Mouse (Mus musculus) T-helper 1 cell (primary cell): Measurements from ENCODE around the gene Ccl24.

Experiments
- in situ Hi-C: fragments of 300-600 bp; cut with MboI, MseI; formaldehyde crosslinking; loops from one replicate; pipeline ENCODE4 v1.15.1; 2025; ENCODE audit warnings: high pct_unique_total_duplicates

The Ccl24 gene

DNA sequence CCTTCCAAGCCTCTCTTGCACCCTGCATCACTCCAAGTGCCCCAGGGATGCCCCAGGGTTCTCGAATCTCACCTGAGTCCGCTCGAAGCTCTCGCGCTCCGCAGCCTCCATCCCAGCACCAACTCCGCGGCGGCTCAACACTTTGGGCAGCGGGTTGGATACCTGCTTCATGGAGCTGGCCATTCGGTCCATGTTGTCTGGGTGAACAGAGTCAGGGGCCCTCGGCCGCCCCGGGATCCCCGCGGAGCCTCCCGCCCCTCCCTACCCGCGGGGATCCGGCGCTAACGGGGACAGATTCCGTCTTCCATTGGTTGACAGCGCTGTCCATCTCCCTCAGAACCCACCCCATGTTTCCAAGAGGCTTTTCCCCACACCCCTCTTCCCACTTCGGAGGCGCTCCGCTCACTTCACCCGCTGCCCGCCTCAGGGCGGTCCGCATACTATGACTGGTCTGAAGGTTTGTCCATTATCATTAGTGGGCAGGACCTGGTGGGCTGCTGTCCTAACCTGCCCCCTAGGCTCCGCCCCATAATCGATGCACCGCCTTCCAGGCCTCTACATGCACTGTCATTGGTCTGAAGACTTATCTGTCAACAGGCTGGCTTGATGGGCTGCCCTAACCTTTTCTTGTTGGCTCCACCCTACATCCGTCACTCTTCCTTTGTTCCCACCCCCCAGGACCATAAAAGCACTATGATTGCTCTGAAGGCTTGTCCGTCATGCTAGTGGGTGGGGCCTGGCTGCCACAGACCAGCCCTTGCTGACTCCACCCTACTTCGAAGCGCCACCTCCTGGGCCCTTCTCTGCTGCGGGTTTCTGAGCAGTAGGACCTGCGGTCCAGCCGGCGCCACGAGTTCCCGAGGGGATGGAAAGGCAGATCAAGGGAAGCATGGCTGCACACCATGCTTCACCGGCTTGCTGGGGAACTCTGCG, 27.7 kb downstream of the Ccl24 start, which contains the start of gene Hip1:
Hip1 (minus strand) TSS at position 256 of the 933 bp plus-strand sequence.
- in situ Hi-C loops, result no loop called here

DNA sequence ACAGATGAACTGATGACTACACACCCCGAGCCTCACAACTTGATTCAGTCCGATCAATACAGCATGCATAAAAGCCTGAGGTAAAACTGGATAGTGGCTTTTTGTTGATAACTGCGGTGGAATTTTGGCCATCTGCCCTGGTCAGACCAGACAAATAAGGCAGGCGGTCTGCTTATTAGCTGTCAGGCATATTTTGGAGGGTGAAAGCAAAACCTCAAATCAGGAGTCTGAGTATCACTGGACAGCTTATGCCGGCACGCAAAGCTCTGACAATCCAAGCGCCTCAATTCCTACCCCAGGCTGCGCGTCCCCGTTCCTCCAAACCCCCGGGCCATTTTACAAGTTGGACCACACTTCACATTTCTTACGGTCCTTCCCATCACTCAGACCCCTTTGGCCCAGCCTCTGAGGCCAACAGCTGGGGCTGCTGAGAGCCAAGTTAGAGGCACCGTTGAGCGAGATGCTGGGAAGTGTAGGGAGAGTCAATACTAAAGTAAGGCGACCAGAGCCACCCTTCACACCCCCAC, 28.8 kb downstream of the Ccl24 start:
- in situ Hi-C loops, result no loop called here

DNA sequence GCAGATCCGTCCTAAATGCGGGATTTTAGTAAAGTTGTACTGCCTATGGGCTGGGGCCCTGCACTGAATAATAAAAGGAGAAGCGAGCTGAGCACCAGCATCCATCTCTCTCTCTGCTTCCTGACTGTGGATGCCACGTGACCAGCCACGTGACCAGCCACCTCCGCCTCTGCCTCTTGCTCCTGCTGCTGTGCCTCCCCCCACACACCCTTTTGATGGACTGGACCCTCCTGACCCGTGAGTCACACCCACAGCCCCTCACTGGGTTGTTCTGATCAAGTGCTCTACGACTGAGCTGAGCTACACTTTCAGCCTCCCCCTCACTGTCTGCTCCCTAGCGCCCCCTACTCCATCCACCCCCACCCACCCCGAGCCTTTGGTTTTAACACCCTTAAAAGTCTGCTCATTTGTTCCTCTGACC, 35.0 kb downstream of the Ccl24 start:
- in situ Hi-C loops, result no loop called here

DNA sequence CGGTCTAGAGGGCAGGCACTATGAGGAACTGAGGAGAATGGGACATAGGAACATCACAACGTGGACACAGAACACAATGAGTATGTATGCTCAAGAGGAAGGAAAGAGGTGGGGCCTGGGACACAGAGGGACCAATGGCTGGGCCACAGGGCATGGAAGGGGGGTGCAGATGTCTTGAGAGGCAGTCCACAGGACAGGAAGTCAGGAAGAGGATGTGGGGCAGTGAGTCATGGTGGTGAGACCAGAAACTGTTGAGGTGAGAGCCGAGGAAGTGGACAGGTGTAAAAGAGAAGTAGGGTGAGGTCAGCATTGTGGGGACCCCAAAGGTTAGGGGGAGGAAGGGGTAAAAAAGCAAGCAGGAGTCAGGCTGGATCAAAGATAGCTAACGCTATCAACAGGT, 35.5 kb downstream of the Ccl24 start:
- in situ Hi-C loops, result no loop called here

DNA sequence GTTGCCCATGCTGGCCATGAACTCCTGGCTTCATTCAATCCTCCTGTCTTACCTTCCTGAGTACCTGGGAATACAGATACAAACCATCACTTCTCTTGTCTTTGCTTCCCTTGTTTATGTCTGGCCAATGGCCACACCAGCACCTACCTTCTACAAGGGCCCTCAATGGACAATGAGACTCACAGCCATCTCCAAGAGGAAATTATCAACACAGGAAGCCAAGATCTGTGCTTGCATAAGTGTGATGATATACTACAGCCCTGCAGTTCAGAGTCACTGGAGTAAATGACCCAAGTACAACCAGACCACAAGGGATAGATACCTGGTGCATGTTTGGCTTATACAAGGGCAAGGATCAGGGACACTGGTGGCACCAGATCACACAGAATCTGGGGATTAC, 37.0 kb downstream of the Ccl24 start:
- in situ Hi-C loops, result no loop called here

GRCm38 (mm10) chr5:135533431-135533830, 39.4 kb downstream of the Ccl24 start:
- in situ Hi-C loops, result no loop called here

DNA sequence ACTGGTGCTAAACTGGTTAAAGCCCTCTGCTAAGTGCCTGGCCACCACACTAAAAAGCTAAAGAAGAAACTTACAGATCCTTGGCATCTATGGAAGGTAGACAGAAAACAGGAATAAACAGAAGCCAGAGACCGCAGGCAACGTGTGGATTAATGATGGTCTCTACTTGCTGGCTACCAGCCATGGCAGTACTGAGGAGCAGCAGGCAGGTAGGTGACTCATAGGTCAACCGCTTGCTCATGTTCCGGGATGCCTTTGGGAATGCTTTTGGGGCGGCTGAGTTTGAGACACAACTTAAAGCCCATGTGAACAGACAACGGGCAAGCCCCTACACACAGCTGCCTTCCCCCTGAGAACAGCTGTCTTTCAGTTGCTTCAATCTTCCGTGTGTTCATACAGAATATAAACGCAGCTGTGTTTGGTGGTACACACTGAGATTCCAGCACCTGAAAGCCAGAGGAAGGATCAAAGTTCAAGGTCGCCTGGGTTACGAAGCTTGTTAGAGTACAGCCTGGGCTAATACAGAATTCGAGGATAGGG, 41.5 kb downstream of the Ccl24 start:
- in situ Hi-C loops, result no loop called here

DNA sequence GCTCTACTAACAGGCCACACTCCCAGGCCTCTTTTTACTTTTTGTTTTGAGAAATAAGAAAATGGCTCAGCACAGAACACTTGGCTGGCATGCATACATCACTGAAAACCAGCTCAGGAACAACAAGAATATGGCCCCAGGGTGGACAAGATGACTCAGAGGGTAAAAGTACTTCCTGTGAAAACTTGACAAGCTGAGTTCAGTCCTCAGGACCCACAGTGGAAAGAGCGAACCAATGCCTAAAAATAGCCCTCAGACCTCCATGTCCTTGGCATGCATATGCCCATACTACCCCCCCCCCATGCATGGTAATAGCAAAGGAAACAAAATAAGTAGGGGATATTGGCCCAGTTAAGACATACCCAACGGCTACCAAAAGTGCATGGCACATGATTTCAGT, 42.9 kb downstream of the Ccl24 start:
- in situ Hi-C loops, result no loop called here

- in situ Hi-C loops, result no loop called here
Observed at GRCm38 (mm10) chr5:135529310-135529709, 43.5 kb downstream of the Ccl24 start.

DNA sequence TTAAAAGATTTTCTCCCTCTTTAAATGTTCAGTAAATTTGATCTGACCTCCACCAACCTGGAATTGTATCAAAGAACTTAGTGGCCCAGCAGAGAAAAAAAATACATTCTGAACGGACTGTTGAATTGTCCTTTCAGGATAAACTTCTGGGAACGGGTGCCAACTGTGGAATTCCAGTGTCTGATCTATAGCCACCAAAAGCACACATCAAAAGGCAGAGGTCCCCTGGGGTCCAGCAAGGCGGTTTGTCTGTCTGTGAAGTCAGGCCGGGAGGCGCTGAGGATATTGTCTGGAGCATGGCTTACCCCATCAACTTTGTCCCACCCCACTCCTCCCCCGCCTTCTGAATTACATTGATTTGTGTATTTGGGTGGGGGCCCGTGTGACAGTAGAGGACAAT, 44.9 kb downstream of the Ccl24 start:
- in situ Hi-C loops, result no loop called here

GRCm38 (mm10) chr5:135524660-135525560, 47.9 kb downstream of the Ccl24 start:
- in situ Hi-C loops, result no loop called here

- in situ Hi-C loops, result no loop called here
Observed at GRCm38 (mm10) chr5:135524087-135524486, 48.8 kb downstream of the Ccl24 start.

DNA sequence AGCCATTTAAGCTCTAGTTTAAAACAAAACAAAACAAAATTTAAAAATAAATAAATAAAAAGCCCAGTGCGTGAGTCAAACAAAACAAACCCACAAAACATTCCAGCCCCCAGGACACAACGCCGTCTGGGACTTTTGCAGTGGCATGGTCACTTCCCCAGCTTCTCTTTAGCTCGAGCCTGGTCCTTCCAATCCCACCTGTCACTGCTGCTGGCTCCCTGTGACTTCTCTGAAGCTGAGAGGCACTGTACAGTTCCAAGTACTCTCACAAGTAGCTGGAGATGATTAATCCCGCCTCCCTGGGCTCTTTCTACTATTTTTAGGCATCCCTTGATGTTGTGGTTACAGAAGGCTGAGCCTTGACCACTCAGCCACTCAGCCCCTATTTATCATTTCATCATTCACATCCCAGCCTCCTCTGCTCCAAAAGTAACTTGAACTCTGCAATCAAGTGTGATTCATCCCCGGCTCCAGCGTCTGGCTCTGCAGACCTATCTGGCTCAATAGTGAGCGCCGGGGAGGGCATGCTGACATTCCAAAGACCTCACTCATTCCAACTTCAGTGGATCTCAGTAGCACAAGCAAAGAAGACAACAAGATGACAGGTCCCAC, 50.6 kb downstream of the Ccl24 start:
- in situ Hi-C loops, result no loop called here
